19 mouse cellular contexts compared by ENCODE assay signal in the genomic region with DNA sequence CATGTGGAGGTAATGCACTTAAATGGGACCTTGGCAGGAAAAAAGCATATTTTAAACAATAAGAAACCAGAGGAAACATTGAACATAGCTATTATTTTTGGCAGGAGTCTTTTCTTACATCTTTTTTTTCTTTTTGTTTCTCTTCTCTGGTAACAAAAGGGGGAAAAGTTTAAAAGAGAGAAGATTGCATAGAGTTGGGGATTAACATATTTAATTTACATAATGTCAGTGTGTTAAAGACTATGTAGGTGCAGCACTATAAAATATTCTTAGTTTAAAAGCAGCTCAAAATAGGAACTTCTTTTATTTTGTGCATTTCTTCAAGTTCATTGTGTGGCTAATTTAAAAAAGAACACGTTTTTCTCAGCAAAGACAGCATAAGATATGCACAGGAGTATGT.
"Had no signal": no experiment of that assay in that cellular context is flagged by ENCODE, and none has a peak within 500 bp of the region (broad histone marks: within the 10 kb centered on the region; RNA-seq: fewer than 3 reads in every experiment).

No protein-coding gene starts in this region.

- H3K4me2 ChIP-seq: liver, embryonic 15.5 days; lung, embryonic 15.5 days; midbrain, embryonic 12.5 days; neural tube, embryonic 12.5 days; stomach, embryonic 15.5 days had no signal

- H3K36me3 ChIP-seq: liver, embryonic 15.5 days; lung, embryonic 15.5 days; midbrain, embryonic 12.5 days; neural tube, embryonic 12.5 days; stomach, embryonic 15.5 days had no signal

- DNase-seq: liver, postnatal 0 days; lung, adult 2 months; lung, postnatal 14 days; lung, postnatal 36 days; midbrain, embryonic 14.5 days; right cerebral cortex, postnatal 14 days; thymus, adult 18-20 months; thymus, postnatal 14 days; thymus, postnatal 36 days had no signal

- H3K27ac ChIP-seq: liver, embryonic 15.5 days; lung, embryonic 15.5 days; macrophage; midbrain, embryonic 12.5 days; neural tube, embryonic 12.5 days; stomach, embryonic 15.5 days; stomach, postnatal 0 days had no signal

- H3K9ac ChIP-seq: liver, embryonic 15.5 days; liver, postnatal 0 days; lung, embryonic 15.5 days; midbrain, embryonic 12.5 days; neural tube, embryonic 12.5 days; stomach, embryonic 15.5 days had no signal

- H3K4me3 ChIP-seq: liver, embryonic 15.5 days; lung, embryonic 15.5 days; megakaryocyte, embryonic 14.5 days; midbrain, embryonic 12.5 days; neural tube, embryonic 12.5 days; stomach, embryonic 15.5 days had no signal

- H3K4me1 ChIP-seq: liver, embryonic 15.5 days; lung, embryonic 15.5 days; megakaryocyte, embryonic 14.5 days; midbrain, embryonic 12.5 days; neural tube, embryonic 12.5 days; stomach, embryonic 15.5 days had no signal

- ATAC-seq: liver, postnatal 0 days; lung, postnatal 0 days; midbrain, embryonic 16.5 days had no signal

- H3K27me3 ChIP-seq: liver, embryonic 15.5 days; lung, embryonic 15.5 days; megakaryocyte, embryonic 14.5 days; midbrain, embryonic 12.5 days; neural tube, embryonic 12.5 days; stomach, embryonic 15.5 days had no signal

- H3K9me3 ChIP-seq: liver, embryonic 15.5 days; lung, embryonic 15.5 days; megakaryocyte, embryonic 14.5 days; midbrain, embryonic 12.5 days; neural tube, embryonic 12.5 days; stomach, embryonic 15.5 days had no signal
